Mouse (Mus musculus) lung, adult 2 months (tissue): Measurements from ENCODE around the gene Krt84.

Experiments
- CTCF ChIP-seq: fragments of 200-500 bp; IDR thresholded peaks from 2 replicates; pipeline ENCODE4 v1.5.1; 2011; ENCODE audit warnings: mild to moderate bottlenecking, low read length, control low read depth; ENCODE audit not compliant: insufficient read depth
- POLR2A ChIP-seq: fragments of 200-500 bp; IDR thresholded peaks from 2 replicates; pipeline ENCODE4 v1.6.1; 2011; ENCODE audit warnings: low read depth, mild to moderate bottlenecking, control low read depth, low read length, borderline replicate concordance; ENCODE audit errors: extremely low read depth

GRCm38 (mm10) chr15:101483646-101484045 lies 49.0 kb downstream of the Krt84 start:
- TF ChIP-seq POLR2A (no peak), CTCF (no peak)
